Mouse (Mus musculus) testis, adult 2 months (tissue): Measurements from ENCODE around the gene Ifitm1.

ENCODE experiments used
- CTCF ChIP-seq: fragments of 200-500 bp; IDR thresholded peaks from 2 replicates; pipeline ENCODE4 v1.5.1; 2012; ENCODE audit warnings: low read depth, mild to moderate bottlenecking, inconsistent platforms, low read length, moderate library complexity; ENCODE audit not compliant: control insufficient read depth, insufficient read depth, insufficient replicate concordance
- POLR2A ChIP-seq: fragments of 200-500 bp; IDR thresholded peaks from 2 replicates; pipeline ENCODE4 v1.6.1; 2012; ENCODE audit warnings: low read depth, mild to moderate bottlenecking, inconsistent platforms, low read length, moderate library complexity; ENCODE audit not compliant: control insufficient read depth

DNA sequence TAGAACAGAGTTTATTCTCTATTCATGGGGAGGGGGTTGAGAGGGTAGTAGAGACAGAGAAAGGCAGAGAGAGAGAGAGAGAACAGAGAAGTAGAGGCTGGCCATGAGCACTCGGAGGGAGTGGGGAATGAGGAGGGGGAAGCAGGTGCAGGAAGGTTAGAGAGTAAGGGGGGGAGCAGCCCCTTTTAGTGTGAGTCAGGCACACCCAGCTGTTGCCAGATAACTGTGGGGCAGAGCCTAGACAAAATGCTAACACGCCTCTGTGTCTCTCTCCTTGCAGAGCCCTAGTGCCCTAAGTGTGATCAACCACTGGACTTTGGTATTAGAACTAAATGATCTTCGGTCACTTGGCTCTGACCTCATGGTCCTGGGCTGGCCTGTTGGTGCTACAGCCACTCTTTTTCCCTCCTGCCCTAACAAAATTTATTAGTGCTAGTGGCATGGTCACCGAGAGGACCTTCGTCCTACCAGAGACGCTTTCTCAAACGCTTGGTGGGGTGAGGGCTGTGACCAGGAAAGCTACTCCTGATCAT lies 44.3 kb downstream of the Ifitm1 start:
- TF ChIP-seq CTCF: no peak
- no peak for TF ChIP-seq POLR2A
